Mouse (Mus musculus) right cerebral cortex, postnatal 4 days (tissue): ENCODE results near the gene Gm20708.

Experiments used
- DNase-seq: peaks from one replicate; pipeline ENCODE4 v3.0.0-alpha.2; 2022

Gm20708 gene

DNA sequence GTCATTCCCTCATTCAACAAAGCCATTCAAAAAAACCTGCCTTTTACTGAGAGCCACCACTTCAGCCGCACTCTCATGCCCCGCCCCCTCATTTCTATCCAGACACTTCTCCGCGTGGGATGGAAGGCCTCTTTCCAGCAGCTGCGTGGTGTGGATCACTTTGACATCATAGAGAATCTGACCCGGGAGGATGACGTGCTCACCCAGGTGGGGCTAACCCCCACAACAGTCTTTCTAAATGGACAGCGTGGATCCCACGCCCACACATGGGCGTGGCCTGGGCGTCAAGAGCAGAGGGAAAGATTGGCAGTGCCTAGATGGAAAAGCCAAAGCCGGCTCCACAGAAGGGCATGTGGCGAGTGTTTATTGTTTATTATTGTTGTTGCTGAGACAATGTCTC lies 26.8 kb downstream of the Gm20708 start:
- DNase-seq: no peak

DNA sequence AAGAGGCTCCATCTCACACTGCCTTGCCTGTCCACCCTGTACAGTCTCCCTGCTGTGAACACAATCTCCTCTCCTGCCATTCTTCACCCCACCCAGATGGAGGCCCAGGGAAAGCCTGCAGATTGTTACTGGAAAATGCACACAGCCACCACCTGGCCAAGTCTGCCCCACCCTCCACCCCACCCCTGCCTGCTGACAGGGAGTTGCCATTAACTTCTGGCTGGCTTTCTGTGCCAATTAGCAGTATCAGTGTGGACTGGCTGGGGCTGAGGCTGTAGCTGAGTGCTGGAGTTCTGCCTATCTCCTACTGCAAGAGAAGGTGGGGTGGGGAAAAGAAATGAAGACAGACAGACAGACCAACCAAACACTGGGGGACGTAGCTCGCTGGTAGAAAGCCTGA lies 29.1 kb downstream of the Gm20708 start:
- no peak for DNase-seq

GRCm38 (mm10) chr11:117839021-117839420 lies 29.6 kb downstream of the Gm20708 start:
- DNase-seq: no peak

DNA sequence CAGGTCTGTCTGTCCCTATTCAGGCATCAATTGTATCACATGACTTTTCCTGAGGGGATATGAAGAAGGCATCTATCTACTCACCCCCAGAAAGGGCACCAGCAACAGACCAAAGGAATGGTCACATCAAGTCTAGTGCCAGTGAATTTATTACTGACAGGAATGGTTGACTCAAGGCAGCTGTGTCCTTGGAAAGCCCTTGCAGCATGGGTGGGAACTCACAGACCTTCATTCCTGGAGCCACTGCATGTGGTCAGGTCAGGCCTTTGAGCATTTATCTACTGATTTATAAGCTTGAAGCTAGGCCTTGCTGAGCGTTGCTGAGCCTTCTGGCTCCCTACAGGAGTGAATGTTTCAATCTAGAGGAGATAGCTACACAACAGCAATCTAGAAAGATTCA lies 31.4 kb downstream of the Gm20708 start:
- no peak for DNase-seq

GRCm38 (mm10) chr11:117843434-117843833 lies 34.0 kb downstream of the Gm20708 start:
- DNase-seq: no peak

DNA sequence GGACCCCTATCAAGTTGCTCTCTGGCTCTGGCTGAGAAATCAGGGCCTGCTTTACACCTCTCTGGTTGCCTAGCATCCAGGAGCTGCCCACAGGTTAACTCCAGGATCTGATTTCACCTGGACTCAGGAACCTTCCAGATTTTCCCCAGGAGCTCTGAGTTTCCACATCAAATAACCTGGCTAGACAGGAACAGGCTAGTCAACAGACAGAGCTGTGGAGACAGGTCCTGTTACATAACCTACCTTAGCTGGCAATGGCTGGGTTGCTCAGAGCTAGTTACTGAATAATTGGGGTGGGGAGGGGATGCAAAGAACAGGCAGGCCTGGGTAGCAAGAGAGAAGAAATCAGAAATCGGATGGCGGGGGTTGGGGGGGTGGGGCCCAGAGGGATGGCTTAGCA lies 35.5 kb downstream of the Gm20708 start:
- no peak for DNase-seq

- no peak for DNase-seq
Measured at GRCm38 (mm10) chr11:117845651-117846050, 36.2 kb downstream of the Gm20708 start.

DNA sequence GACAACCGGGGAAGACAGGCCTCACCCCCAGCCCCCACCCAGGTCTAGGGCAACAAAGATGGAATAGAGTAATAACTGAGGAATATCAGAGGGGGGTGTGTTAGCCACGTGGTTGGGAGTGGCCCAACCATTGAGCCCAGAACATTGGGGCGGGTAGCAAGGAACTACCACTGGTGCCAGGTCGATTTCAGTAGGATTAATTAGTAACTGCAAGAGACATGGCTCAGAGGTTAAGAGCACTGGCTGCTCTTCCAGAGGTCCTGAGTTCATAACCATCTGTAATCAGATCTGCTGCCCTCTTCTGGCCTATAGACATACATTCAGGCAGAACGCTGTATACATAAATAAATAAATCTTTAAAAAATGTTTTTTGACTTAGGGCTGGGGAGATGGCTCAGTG lies 37.2 kb downstream of the Gm20708 start:
- no peak for DNase-seq

DNA sequence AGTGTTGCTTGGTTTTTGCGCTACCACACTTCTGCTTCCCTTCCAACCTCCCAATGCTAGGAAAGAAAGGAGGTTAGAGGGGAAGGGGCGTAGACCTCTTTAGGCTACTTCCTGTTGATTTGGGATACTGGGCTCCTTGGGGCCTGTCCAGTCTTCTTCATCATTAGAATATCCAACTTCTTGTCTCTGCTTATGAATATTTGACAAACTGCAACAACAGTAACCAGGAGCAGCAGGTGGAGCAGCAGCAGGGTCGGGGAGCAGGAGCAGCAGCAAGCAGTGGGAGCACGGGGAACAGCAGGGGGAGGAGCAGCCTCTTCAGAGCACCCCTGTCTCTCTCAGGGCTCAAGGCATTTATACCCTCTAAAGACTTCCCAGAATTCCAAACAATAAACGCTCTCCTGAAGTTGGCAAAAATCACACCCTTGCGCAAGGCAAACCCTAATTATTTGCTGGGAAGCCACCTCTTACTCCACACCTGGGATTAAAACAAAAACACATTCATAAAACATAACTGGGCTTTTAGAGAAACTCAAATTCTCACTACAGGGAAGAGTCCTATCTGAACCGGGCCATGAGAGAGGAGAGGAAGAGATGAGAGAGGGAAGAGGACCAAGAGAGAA lies 38.2 kb downstream of the Gm20708 start:
- no peak for DNase-seq

GRCm38 (mm10) chr11:117848271-117848984 lies 39.0 kb downstream of the Gm20708 start:
- DNase-seq: no peak

DNA sequence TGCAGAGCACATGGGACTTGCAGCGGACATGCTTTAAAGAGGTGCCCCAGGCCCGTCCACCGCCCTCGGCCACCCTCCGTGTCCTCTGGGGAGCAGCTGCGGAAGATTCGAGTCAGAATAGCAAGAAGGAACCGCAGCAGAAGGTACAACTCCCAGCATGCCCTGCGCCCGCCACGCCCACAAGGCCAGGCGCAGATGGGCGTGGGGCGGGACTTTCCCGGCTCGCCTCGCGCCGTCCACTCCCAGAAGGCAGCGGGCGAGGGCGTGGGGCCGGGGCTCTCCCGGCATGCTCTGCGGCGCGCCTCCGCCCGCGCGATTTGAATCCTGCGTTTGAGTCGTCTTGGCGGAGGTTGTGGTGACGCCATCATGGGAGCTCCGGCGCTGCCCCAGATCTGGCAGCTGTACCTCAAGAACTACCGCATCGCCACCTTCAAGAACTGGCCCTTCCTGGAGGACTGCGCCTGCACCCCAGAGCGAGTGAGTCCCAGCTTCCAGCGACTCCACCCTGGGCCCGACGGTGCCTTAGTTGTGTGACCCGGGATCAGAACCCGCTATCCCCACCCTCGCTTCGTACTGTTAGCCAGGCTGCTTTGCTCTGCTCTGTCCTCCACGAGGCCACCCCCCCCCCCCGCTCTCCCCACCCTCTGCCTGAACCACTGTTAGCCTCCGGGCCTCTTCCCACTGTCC lies 39.7 kb downstream of the Gm20708 start, which contains the start of gene Birc5:
Gene Birc5 (plus strand): TSS at position 267 of the 687 bp plus-strand sequence.
- DNase-seq: peak; percentile 97

DNA sequence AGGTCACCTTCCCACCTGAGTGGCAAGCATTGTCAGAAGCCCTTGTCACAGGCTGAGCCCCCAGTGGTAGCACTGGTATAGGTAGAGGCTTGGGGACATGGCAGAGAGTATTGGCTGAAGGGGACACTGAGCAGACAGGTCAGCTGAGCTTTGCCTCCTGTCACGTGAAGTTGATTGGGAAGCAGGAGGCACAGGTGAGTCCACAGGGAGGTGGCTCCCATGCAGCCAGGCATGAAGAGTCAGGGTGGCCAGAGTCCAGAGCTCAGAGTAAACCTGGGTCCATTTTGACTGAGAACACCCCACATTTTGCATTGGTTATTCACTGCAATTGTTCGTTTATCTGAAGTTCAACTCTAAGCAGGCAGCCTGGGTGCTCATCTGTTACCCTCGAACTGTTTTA lies 43.4 kb downstream of the Gm20708 start:
- no peak for DNase-seq

DNA sequence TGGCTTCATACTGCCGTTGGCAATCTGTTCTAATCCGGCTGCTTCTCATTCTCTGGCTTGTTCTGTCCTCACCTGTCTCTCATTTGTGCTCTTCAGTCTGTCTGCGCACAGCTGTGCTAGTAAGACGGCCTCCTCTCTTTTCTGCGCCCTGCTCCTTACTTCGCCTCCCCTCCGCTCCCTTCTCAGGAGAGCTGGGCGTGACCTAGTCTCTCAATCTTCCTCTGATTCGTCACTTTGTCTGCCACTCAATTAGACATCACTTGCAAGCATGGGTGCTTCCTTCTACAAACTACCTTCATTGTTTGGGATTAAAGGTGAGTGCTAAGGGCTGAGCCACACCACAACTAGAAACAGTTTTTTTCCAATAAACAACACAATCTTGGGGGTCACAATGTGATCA lies 44.8 kb downstream of the Gm20708 start:
- DNase-seq: no peak

GRCm38 (mm10) chr11:117855360-117855759 lies 45.9 kb downstream of the Gm20708 start:
- DNase-seq: no peak

- no peak for DNase-seq
Measured at GRCm38 (mm10) chr11:117855975-117856374, 46.5 kb downstream of the Gm20708 start.

DNA sequence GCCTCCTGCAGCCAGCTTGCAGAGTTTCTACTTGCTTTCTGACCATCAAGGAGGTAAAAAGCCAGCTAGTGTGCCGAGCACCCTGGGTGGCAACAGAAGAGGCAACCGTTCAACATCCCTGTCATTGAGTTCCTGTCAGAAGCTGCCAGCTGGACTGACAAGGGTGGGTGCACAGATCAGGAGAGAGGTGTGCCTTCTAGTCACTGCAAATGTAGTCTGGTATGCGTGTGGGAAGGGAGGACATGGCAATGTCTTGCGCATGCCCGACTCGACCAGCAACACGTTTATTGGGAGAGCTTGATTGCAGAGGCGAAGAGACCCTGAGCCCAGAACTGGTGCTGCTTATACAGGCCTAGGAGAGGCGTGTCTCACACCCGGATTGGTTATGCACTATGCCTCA lies 48.0 kb downstream of the Gm20708 start:
- no peak for DNase-seq

- no peak for DNase-seq
Measured at GRCm38 (mm10) chr11:117858392-117858791, 48.9 kb downstream of the Gm20708 start.

DNA sequence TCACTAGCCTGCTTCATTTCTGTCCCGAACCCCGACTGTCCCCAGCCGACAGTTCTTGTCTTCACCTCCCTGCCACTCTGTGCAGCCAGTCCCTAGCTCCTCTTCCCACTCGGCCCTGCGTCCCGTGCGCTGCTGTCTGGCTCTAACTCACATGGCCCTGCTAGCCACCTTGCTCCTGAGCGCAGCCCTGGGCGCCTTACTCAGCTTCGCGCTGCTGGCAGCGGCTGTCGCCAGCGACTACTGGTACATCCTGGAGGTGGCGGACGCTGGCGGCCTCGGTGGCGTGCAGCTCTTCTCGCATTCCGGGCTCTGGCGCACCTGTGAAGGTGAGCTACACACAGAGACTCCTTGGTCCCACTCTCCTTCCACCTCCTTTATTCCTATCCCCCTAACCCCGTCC lies 51.1 kb downstream of the Gm20708 start, which contains the start of gene Tmem235:
Gene Tmem235 (plus strand): TSS at position 152 of the 400 bp plus-strand sequence.
- DNase-seq: peak; percentile 15

DNA sequence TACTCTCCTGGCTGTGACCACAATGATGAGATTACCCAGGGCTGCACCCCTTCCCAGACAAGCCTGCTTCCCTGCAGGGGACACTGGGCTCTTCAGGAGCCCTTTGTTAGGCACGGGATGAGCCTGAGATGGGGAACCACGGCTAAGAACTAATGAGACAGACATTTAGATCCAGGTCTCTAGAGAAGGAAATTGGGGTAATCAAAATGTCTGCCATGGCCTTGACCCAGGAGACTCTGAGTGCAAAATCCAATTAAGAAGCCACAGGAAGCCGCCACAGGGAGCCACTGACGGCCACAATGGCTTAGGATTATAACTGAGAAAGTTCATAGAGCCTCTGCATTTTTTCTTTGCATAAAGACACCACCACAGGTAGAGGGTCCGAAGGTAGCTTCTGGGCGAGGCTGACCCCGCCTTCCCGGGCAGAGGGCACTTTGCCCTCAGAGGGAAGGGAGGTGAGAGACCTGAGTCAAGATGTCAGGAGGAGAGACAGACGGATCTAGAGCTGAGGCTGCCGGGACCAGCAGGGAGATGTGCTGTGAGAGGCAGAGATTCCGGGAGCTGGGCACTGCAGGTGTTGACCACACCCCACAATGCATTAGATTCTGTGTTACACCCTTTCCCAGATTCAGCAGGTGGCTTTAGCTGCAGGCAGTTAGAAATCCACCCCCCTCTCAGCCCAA lies 53.8 kb downstream of the Gm20708 start:
- no peak for DNase-seq

DNA sequence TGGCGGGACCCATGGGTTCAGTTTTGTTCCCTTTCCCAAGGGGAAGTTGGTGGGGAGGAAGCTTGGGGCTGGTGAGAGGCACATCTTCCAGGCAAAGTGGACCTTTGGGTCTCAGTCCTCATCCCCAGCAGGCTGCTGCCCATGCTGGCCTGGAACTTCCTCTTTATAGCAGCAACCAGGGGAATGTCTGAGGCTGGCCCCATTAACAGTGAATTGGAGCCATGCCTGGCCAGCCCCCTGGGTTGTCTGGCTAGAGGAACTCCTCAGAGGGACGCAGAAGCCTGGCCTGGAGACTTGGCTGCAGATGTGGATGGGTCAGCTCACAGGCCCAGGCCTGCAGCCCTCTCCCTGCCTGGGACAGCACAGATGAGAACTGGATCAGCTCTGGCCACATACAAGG lies 55.3 kb downstream of the Gm20708 start:
- DNase-seq: no peak

GRCm38 (mm10) chr11:117865988-117866387 lies 56.5 kb downstream of the Gm20708 start:
- no peak for DNase-seq

DNA sequence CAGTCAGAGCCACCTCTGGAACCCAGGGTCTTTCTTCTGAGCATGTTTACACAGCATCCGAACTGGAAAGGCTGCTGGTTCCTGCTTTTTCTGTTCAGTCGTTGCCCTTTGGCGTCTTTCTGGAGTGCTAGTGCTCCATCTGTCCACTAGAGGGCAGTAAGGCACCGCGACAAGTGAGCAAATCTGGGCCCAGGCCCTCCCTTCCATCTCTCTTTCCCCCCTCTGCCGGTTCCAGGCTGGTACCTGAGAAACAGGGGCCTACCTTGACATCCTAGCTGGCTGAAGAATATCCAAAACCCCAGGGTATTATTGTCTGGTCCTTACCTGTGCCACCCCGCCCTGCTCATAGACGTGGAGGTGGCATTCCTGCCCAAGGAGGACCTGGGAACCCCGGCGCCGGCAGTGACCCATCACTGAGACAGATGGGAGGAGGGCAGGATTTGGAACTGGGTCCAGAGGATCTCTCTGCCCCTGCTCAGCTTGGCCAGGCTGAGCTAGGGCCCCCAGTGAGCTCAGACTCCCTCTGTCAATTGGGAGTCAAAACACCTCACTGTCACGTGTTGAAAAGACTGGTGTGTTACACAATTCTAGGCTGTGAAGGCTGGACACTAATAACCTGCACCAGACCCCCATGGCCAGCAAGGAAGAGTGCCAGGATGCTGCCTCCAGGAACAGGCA lies 61.4 kb downstream of the Gm20708 start:
- peak; percentile 69 for DNase-seq

DNA sequence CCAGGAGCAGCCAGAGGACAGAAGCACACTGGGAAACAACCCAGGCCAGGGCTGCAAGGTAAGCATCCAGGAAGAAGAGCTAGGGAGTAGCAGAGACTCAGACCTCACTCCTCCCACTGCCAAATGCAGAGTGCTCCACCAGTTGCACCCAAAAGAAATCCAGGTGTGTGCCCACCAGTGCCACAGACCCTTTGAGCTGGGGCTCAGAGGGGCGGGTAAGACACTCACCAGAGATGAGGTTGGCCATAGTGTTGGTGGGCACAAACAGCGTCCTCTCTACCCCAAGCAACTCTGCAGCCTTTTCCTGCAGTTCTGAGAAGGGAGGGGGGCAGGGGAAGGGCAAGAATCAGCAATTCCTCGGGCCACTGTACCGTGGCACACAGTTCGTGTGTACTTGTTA lies 61.9 kb downstream of the Gm20708 start:
- no peak for DNase-seq
